Mouse (Mus musculus) neutrophil, adult 5-6 weeks (primary cell): ENCODE results near the gene Rgma. TPM values are rescaled to one million over a fixed set of nuclear protein-coding genes. Genes with fewer than 3 reads are reported as not detected.

Experiments used
- total RNA-seq: library from RNA; stranded (forward); fragments of 200-1000 nt; gene quantifications from 2 replicates; pipeline ENCODE4 v1.2.3, GENCODE M21; 2017

Rgma gene
- total RNA-seq, 1 experiment from 2014 or later: not detected

Other genes starting within 250 kb of the Rgma start
- 492 and 505 TPM in 2 replicates for gene Chd2, start 166.3 kb downstream of the Rgma start, total RNA-seq